Mouse (Mus musculus): ENCODE results near the gene Bglap.
"Not testable (repeated sequence)": the region's sequence is repeated elsewhere in the genome, so short reads cannot be mapped to it uniquely, and the experiment has no call there.

Bglap gene

DNA sequence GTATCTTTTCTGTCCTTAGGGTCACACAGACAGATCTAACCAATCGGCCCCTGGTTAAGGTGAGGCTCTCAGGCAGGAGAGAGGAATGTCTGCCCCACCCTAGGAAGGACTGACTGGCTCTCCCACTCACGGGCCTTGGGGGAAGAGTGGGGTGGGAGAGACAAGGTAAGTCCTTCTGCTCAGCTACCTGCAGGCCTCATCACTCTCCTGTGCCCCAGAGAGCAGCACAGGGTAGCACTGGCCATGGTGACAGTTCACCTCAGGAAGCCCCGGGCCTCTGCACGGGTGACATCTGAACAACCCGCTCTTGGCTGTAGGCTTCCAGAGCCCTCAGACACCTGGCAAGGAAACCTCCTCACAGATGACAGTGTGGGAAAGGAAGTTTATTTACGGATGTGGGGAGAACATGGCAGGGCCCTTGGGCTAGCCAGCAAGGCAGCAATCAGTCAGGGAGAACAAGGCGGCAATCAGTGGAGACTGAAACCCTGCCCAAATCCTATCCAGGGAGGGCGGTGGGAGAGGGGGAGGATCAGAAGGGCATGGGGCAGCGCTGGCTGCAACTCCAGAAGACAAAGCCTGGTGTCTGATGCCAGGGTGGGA, 9.6 kb upstream of the Bglap start:
- no peak for DNase-seq (ENCODE audit: inconsistent ontology term)

GRCm38 (mm10) chr3:88382383-88382782, 1.9 kb downstream of the Bglap start:
- not testable (repeated sequence) for DNase-seq (ENCODE audit: inconsistent ontology term)

- peak; percentile 23 for DNase-seq (ENCODE audit: inconsistent ontology term)
Measured at GRCm38 (mm10) chr3:88381389-88382315, 2.6 kb downstream of the Bglap start.

- DNase-seq (ENCODE audit: inconsistent ontology term), result not testable (repeated sequence)
Measured at GRCm38 (mm10) chr3:88378599-88378998, 5.7 kb downstream of the Bglap start, which contains the start of gene Bglap2. Gene Bglap2, minus strand, starts transcription at chr3:88378699.

DNA sequence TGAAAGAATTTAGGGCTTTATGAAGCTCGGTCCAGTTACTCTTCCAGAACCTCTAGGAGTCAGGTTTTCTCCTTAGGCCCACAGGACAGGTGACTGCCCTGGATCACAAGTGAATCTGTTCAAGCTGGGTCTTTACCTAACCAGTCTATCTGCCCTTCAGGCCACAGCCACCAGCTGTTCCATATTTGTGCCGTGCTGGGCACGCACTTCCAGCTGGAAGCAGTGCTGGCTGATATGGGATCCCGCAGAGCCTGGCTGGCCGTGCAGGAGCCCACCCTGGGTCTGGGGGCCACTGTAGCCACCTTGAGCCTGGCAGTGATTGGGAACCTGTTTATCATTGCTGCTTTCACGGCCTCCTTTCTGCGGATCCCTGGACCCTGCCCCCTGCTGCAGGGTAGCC, 7.6 kb downstream of the Bglap start:
- DNase-seq (ENCODE audit: inconsistent ontology term), result not testable (repeated sequence)

DNA sequence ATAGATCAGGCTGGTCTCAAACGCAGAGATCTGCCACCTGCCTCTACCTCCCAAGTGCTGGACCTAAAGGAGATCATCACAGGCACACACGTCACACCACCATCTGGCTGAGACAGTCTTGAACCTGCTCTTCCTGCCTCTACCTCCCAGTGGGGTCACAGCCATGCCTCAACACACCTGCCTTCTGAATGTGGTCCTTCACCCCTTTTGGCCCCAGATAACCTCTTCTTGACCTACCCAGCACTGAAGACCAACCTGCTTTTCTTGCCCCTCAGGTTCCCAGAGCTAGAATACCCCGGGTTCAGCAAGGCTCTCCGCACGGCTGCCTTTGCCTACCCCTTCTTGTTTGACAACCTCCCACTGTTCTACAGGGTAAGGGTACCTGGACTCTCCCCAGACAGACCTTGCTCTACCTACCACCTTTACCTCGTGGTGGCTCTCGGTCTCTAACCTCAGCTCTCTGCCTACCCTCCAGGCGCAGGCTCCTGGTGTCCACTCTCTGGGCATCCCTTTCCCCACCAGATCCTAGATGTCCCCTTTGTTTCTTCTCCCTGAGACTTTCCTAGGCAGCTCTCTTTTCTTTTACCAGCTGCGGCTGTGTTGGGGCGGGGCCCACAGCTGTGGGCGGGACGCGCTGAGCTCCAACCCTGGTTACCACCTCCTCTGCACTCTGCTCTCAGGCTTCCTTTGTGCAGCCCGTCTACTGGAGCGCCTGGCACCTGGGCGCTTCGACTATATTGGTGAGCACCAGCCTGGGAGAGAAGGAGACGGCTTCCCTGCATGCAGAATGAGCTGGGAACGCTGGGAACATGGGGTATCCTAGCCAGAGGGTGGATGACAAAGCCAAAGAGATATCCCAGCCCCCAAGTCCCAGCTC, 8.3 kb downstream of the Bglap start:
- peak; percentile 33 for DNase-seq (ENCODE audit: inconsistent ontology term)

DNA sequence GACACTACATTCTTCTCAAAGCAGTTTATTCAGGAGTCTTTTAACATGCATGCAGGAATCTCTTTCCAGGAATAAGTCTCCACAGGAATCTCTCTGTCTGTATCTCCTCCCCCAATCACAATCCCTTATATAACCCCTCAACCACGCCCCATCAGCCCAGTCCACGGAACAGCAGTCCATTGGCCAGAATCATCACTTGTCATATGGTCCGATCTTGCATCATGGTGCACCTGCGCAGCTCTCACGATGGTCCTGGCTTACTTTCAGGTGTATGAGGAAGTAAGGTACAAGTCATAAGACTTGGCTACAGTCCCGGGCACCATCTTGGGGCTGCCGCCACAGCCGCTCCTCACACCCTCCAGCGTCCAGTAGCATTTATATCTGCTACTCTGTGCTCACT, 11.6 kb downstream of the Bglap start, which contains the start of gene Bglap3:
Bglap3 (minus strand) TSS at position 101 of the 400 bp plus-strand sequence.
- not testable (repeated sequence) for DNase-seq (ENCODE audit: inconsistent ontology term)

GRCm38 (mm10) chr3:88368511-88368910, 15.8 kb downstream of the Bglap start:
- DNase-seq (ENCODE audit: inconsistent ontology term), result not testable (repeated sequence)

DNA sequence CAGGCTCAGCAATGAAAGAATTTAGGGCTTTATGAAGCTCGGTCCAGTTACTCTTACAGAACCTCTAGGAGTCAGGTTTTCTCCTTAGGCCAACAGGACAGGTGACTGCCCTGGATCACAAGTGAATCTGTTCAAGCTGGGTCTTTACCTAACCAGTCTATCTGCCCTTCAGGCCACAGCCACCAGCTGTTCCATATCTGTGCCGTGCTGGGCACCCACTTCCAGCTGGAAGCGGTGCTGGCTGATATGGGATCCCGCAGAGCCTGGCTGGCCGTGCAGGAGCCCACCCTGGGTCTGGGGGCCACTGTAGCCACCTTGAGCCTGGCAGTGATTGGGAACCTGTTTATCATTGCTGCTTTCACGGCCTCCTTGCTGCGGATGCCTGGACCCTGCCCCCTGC, 16.7 kb downstream of the Bglap start:
- DNase-seq (ENCODE audit: inconsistent ontology term), result not testable (repeated sequence)

- DNase-seq (ENCODE audit: inconsistent ontology term), result not testable (repeated sequence)
Measured at GRCm38 (mm10) chr3:88366830-88367428, 17.3 kb downstream of the Bglap start.

DNA sequence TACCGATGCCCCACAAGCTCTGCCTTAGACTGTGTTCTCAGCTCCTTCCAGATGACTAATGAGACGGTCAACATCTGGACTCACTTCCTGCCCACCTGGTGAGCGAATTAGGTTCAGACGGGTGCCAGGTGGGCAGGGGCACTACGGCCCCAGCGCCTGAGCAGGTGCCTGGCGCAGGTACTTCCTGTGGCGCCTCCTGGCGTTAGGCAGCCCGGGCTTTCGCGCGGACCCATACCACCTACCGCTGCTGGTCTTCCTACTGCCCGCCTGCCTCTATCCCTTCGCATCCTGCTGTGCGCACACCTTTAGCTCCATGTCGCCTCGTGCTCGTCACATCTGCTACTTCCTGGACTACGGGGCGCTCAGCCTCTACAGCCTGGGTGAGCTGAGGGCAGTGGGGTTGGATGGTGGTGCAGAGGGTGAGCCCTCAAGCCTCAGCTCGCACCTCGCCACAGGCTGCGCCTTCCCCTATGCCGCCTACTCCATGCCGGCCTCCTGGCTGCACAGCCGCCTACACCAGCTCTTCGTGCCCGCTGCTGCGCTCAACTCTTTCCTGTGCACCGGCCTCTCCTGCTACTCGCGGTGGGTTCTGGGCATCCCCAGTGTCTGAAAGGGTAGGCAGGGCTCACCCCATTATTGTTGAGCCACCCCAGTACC, 18.4 kb downstream of the Bglap start:
- no peak for DNase-seq (ENCODE audit: inconsistent ontology term)

GRCm38 (mm10) chr3:88364337-88364736, 19.9 kb downstream of the Bglap start, which contains the start of gene Paqr6:
Gene Paqr6, plus strand, starts transcription at chr3:88364584.
- DNase-seq (ENCODE audit: inconsistent ontology term), result peak; percentile 89

DNA sequence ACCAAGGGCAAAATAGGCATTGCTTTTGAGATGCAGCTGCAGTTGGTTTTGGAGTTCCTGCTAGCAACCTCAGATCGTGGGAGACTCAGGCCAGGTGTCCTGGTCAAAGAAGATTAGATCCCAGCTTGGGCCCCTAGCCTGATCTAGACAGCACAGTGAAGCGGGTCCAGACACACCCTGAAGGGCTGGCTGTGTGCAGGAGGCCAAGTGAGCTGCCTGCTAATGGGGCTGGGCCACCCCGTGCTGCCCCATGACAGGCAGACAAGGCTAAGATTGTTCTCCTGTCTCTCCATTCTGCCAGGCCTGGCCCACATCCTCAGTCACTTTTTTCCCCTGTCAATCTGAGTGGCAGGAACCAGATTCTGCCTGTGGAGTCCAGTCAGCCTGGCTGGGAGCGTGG, 20.6 kb downstream of the Bglap start:
- peak; percentile 68 for DNase-seq (ENCODE audit: inconsistent ontology term)

- DNase-seq (ENCODE audit: inconsistent ontology term), result no peak
Measured at GRCm38 (mm10) chr3:88361612-88362313, 22.5 kb downstream of the Bglap start.

- DNase-seq (ENCODE audit: inconsistent ontology term), result no peak
Measured at GRCm38 (mm10) chr3:88361096-88361495, 23.2 kb downstream of the Bglap start.

GRCm38 (mm10) chr3:88359989-88360388, 24.3 kb downstream of the Bglap start:
- no peak for DNase-seq (ENCODE audit: inconsistent ontology term)

- DNase-seq (ENCODE audit: inconsistent ontology term), result no peak
Measured at GRCm38 (mm10) chr3:88359584-88359983, 24.7 kb downstream of the Bglap start.

GRCm38 (mm10) chr3:88354396-88355165, 29.7 kb downstream of the Bglap start:
- DNase-seq (ENCODE audit: inconsistent ontology term), result no peak

DNA sequence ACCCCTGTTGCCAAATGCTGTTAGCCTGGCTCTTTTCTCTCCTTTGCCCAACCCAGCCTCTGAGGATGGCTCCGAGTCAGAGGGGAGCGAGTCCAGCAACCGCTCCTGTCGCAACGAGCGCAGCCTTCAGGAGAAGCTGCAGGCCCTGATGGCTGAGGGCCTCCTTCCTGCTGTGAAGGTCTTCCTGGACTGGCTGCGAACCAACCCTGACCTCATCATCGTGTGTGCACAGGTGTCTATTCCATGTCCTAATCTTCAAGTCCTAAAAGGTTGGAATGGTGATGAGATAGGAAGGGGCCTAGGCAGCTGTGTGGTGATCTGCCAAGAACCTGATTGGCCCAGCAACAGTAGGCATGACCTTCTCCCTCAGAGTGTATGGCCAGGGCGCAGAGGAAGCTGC, 31.4 kb downstream of the Bglap start:
- DNase-seq (ENCODE audit: inconsistent ontology term), result no peak
